Mouse (Mus musculus): Measurements from ENCODE around the gene Myof. TPM values are rescaled to one million over a fixed set of nuclear protein-coding genes. Genes with fewer than 3 reads are reported as not detected.

The Myof gene
- total RNA-seq, 4 experiments from 2014 or later: 6.5 to 8.2 (median 6.7) TPM

DNA sequence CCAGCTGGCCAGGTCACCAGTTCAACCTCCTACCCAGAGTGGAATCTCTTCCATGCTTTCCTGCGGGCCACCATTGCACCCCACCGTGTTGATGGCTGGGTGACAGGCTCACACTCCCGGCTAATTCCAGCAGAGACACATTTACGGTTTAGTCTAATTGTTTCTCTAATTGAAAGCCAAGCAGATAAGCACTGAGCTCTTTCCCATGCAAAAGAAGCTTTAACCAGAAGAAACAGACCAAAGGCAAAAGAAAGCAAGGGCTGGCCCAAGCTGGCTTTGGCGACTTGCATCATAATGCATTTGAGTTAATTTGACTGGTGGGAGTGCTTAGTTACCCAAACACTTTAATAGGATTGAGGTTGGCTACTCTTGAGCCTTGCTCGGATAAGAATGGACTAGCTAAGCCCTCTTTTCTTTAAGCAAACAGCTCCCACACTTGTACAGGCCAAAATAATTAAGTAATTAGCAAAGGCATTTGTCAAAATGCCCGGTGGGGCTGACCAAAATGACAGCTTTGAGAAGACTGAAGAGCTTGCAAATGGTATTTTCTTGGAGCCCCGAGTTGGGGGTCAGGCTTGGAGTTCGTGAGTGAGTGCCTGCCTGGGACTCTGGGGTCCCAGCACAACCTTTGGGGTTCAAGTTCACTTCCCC lies 161.8 kb downstream of the Myof start:
- DNase-seq (ENCODE audit: low spot score in 2 of 2): no peak

DNA sequence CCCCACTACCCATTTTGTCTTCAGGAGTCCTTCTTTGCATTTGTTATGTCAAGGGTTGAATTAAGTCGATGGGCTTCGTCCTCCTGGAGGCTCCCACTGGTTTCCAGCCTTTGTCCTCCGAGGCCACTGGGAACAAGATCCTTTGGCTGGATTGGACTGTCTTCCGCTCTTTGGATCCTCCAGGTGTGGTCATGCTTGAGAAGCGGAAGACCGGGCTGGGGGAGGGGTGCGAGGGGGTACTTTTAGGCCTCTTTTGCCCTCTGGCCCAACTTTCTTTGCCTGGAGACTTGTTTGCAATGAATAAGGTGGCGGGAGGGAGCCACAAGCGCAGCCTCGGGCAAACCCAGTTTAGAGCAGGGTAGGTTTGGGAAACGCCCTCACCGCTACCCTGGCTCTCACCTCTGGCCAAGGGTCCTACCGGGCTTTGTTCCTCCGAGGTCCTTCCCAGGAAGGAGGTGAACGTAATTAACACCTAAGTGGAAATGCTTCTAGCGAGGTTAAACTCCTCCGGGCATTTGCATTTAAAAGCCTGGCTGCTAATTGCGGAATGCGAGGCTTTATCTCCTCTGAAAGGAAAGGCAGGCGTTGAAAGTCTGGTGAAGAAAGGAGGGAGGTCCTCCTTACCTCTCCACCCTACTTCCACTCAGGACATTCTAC lies 165.7 kb downstream of the Myof start:
- DNase-seq (ENCODE audit: low spot score in 2 of 2): no peak

DNA sequence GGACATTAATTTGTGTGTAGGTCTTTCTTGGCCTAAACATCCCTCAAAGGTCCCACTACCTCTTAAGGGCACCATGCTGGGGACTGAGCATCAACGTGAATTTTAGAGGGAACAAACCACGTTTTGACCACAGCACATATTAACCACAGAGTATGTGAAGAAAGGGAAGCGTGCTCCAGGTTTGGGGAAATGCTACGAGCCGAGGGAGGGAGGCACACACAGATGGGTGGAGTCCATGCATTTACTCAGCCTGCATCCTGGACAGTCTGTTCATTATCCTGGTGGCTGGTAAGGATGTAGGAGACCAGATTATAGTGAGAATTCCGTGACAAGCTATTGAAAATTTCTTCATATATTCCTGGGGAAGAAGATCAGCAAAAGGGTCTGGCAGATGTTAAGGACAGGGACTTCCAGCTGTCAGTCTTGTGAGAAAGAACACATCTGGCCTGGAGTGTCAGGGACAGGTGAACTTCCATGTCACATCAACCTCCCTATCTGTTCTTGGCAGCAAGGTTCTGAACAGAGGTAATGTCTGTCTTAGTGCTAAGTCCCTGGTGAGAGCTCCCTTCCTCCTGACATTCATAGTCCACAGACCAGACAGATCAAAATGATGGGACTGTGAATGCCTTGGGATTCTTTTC lies 166.7 kb downstream of the Myof start:
- DNase-seq (ENCODE audit: low spot score in 2 of 2): no peak

DNA sequence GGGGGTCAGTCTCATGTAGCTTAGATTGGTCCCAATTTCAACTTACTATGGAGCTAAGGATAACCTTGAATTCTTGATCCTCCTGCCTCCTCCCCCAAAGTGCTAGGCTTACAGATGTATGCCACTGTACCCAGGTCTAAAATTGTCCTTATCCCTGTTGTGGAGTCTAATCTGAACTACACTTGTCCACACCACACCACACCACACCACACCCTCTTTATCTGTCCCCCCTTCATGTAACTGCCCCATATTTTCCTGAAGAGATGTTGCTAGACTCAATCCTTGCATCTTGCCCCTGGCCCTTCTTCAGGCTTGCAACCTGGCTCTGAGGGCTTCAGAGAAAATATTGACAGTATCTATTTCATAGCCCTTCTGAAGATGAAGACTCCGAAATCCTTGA lies 169.9 kb downstream of the Myof start:
- DNase-seq (ENCODE audit: low spot score in 2 of 2): no peak

DNA sequence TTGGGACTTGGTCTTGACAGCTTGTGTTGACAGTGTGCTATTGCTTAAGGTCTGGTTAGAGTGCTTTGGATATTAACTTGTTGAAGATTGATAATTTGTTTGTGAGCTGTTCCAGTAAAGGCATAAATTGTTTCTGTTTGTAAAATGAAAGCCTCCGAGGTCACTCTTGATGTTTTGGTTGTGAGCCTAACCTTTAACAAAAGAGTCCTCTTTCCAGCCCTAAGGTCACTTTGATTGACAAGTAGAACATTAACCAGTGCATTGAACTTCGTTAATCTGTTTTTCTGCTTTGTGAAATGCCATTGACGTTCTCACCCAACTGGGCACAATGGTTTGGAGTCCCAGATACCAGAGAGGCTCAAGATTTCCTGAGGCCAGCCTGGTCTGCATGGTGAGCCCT lies 175.8 kb downstream of the Myof start:
- no peak for DNase-seq (ENCODE audit: low spot score in 2 of 2)

DNA sequence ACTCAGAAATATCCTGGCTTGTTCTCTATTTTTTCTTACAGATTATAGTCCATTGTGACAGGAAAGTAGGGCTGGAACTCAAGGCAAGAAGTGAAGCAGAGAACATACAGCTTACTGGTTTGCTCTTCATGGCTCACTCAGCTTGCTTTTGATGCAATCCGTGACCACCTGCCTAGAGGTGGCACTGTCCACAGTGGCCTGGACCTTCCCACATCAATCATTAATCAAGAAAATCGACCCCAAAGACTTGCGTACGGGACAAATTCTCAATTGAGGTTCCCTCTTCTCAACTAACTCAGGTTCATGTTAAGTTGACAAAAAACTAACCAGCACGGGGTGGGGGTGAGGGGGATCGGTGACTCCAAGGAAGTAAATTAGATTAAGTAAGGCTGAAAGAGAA lies 176.4 kb downstream of the Myof start:
- DNase-seq (ENCODE audit: low spot score in 2 of 2): no peak

DNA sequence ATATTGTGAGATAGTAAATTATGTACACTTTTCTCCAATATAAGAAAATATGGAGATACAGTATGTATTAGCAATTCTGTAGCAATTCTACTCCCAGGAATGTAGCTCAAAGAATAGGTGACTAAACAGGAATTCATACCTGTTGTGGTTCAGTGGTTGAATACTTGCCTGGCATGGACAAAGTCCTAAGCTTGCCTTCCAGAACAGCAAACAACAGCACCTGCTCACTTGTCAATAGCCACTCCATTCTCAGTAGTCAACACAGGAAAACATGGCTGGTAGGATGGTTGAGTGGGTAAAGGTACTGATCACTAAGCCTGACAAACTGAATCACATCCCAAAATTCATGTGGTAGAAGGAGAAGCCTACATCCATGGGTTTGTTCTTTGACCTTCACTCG lies 182.2 kb downstream of the Myof start:
- DNase-seq (ENCODE audit: low spot score in 2 of 2): no peak

DNA sequence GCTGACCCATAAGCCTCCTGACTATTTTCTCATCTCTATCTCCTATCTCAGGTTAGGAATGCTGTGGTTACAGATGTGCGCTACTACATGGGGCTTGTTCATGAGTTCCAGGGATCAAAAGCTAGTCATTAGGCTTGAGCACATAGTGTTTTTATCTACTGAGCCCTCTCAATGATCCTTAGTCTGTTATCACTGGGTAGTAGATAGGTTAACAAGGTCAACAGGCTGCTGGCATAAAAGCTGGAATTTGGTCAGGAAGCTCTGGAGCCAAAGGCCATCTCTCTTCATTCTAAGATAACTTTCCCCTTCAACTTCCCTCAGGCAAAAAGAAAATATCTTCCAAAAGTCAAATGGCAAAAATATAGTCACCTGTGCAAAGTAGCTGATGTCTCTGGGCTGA lies 183.1 kb downstream of the Myof start:
- DNase-seq (ENCODE audit: low spot score in 2 of 2): no peak

DNA sequence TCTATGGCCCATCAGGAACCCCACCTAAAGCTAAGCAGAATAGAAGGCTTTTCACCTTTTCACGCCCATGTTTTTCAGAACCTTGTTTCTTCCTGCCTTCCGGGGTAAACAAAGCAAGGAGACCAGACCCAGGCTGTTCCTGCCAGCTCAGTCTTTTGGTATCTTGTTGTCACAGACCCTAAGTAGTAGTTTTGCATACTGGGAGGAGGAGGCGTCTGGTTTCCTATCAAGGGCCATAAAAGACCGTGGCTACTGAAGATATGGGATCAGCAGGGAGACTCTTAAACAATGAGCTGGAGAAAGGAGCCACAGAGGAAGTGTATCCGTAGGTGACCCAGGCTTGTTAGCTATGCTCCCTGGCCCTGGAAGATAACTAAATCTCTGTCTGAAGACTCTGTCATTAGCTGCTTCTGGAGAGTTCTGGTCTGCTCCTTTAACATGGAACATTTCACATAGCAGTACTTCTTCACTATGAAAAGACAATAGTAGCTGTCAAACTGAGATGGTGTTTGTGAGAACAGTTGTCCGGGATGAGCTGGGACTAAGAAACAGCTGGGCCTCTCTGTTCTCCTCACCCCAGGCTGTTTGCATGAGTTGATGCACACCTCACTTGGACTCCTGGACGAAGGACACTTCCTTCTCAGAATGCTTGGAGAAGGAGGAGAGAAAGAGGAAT lies 184.8 kb downstream of the Myof start:
- DNase-seq (ENCODE audit: low spot score in 2 of 2): no peak

DNA sequence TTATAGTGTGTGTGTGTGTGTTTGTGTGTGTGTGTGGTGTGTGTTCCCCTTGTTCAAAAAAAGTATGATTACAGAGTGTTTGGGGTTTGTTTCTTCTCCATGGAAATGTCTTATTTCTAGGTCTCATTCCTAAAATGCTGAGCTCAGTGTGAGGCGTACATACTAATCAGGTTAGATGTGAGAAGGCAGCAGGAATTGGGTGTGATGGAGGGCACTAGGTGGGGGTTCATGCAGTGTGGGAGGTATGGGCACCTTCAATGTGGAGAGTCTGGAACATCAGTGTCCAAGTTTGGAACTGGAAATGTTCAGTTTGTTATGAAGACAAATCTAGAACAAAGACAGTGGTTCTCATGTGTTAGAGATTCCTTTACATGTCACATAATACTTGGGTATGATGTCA lies 191.3 kb downstream of the Myof start:
- no peak for DNase-seq (ENCODE audit: low spot score in 2 of 2)

DNA sequence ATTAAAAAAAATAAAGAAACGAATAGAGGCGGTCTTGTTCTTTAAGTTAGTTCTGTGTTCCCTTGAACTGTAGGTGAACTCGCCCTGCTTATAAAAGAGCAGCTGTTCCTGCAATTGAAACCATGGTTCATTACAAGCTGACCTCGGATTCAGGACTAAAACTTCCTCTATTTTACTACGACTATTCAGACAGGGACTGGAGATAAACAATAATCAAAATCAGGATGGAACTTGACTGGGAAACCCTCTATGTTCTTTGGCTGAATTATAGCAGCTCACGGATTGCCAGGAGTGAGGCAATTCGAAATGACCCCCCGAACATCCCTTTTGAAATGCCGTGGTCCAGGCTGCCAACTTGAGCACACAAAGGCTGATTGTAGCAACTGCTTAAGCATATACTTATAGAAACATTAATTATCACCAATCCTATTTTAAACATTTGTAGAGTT lies 191.8 kb downstream of the Myof start:
- DNase-seq (ENCODE audit: low spot score in 2 of 2): no peak

Other genes starting within 250 kb of the Myof start
- under 1 TPM; 0.12 to 0.61 (median 0.25) TPM for gene Cep55, start 11.4 kb upstream of the Myof start, total RNA-seq (2022)
- gene Ffar4, start 53.5 kb upstream of the Myof start, total RNA-seq (2022): under 1 TPM in 1 of 4 experiments, not detected in 3; 0.27 TPM
- gene Rbp4, start 81.7 kb upstream of the Myof start, total RNA-seq (2022): 10 to 100 TPM; 12.5 to 17.3 (median 14.8) TPM
- under 1 TPM in 2 of 4 experiments, not detected in 2; 0.13 to 0.21 TPM for gene Pde6c, start 89.2 kb upstream of the Myof start, total RNA-seq (2022)
- gene Fra10ac1, start 180.6 kb upstream of the Myof start, total RNA-seq (2022): 10 to 100 TPM; 16.7 to 21.3 (median 19.1) TPM
- 100 to 1,000 TPM; 159 to 183 (median 172) TPM for gene Lgi1, start 221.0 kb upstream of the Myof start, total RNA-seq (2022)